Mouse (Mus musculus): ENCODE data around the gene Sox2. TPM values are rescaled to one million over a fixed set of nuclear protein-coding genes. Genes with fewer than 3 reads are reported as not detected.

The Sox2 gene
- polyA plus RNA-seq, 1 experiment from 2014 or later, result not detected

DNA sequence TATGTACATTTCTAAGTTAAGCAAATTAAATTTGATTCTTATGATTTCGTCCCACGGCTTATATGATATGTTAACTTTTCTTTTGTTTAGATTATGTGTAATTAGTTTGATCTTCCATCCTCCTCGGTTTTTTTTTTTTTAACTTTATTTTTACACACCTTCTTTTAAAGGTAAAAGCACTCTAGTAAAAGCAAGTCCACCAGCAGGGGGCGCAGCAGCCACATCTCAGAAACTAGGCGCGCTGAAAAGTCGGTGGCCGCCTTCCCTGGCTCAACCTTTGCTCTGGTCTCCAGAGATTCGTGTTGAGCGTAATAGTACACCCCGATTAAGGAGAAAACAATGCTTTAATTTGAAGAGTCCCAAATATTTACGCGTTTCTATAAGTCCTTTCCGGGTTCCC lies 2.5 kb upstream of the Sox2 start:
- H3K4me2 ChIP-seq, result no peak overlapping the region
- 1% methylated on average over 14 of the region's 14 CpGs for WGBS (ENCODE audit: insufficient replicate concordance)
- no peak overlapping the region for H3K4me3 ChIP-seq
- ATAC-seq, result no peak
- no peaks in the 10 kb centered on the region for H3K9me3 ChIP-seq (replicated peaks)
- no peak overlapping the region for H3K27ac ChIP-seq
- H3K9ac ChIP-seq, result no peak overlapping the region
- H3K36me3 ChIP-seq, result no peaks in the 10 kb centered on the region
- H3K27me3 ChIP-seq (replicated peaks), result peaks cover 94% of the 10 kb centered on the region
- peaks cover 20% of the 10 kb centered on the region; the same call in 1 of the 2 replicates for H3K4me1 ChIP-seq

DNA sequence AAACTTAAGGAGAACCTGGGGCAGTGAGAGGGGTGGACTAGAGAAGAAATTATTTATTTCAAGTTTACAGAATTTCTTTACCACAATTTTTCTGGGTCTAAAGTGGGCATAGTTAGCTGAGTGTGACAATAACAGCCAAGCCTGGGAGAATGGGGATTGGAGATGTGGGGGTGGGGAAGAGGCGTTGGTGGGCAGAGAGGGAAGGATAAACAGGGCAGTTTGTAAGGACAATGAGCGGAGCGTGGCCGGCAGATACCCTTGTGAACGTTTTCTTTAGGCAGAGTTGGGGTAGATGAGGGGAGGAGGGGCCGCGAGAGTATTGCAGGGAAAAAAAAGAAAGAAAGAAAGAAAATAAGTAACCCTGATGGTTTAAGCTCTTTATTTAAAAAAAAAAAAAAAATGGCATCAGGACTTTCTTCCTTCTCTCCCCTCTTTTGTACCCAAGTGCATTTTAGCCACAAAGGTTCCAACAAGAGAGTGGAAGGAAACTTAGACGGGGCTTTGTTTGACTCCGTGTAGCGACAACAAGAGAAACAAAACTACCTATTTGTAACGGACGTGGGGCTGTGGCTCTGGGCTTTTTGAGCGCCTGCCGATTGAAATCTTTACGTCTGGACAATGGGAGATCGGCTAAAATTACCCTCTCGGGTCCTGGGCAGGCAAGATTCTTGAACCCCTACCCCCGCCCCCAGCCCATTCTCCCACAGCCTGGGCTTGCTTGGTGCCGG lies 1.9 kb upstream of the Sox2 start:
- ATAC-seq, result no peak
- no peaks in the 10 kb centered on the region for H3K36me3 ChIP-seq
- H3K27ac ChIP-seq, result no peak overlapping the region
- peaks cover 20% of the 10 kb centered on the region; the same call in 1 of the 2 replicates for H3K4me1 ChIP-seq
- peak overlapping the region; percentile 25; the same call in 1 of the 2 replicates for H3K4me2 ChIP-seq
- peaks cover 94% of the 10 kb centered on the region for H3K27me3 ChIP-seq (replicated peaks)
- H3K4me3 ChIP-seq, result peak overlapping the region; percentile 41; the same call in 1 of the 2 replicates
- WGBS (ENCODE audit: insufficient replicate concordance), result 2% methylated on average over 19 of the region's 19 CpGs
- no peaks in the 10 kb centered on the region for H3K9me3 ChIP-seq (replicated peaks)
- no peak overlapping the region for H3K9ac ChIP-seq

DNA sequence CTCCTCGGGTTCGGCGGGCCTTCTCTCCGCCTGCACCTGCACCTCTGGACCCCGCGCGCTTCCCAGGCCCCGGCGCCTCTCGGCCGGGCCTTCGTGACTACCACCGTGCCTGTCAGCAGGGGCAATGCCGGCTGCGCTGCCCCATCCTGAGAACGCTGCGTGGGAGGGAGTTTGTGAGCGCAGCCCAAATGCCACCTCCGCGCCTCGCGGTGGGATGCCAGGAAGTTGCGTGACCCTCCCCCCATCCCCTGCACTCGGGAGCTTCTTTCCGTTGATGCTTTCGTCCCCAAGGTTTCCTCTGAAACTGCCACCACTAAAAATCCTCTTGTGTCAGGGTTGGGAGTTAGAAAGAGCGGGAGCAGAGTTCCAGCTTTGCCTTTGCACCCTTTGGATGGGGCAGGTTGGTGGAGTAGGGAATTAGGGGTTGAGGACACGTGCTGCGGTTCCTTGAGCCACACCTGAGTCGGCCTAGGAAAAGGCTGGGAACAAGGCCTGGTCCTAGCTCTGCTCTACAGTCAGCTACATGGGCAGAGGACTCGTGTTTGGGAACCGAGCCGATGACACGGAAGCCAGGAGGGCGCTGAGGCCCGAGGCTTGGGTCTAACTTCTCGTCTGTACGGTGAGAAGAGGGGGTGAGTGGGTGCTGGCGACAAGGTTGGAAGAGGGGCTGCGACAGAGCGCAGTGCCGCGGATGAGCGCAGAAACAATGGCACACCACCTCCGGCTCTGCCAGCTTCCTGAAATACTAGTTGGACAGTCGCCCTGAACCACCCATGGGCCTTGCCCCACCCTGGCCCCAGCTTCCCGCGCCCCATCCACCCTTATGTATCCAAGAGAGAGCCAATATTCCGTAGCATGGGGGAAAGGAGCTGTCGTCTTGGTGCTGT lies 1.1 kb upstream of the Sox2 start:
- H3K4me1 ChIP-seq, result peaks cover 20% of the 10 kb centered on the region; the same call in 1 of the 2 replicates
- no peak overlapping the region for H3K9ac ChIP-seq
- peaks cover 94% of the 10 kb centered on the region for H3K27me3 ChIP-seq (replicated peaks)
- H3K9me3 ChIP-seq (replicated peaks), result no peaks in the 10 kb centered on the region
- H3K4me2 ChIP-seq, result peak overlapping the region; percentile 59
- H3K36me3 ChIP-seq, result no peaks in the 10 kb centered on the region
- ATAC-seq, result peak; percentile 21
- H3K27ac ChIP-seq, result no peak overlapping the region
- H3K4me3 ChIP-seq, result peak overlapping the region; percentile 41
- WGBS (ENCODE audit: insufficient replicate concordance), result 3% methylated on average over 49 of the region's 50 CpGs

DNA sequence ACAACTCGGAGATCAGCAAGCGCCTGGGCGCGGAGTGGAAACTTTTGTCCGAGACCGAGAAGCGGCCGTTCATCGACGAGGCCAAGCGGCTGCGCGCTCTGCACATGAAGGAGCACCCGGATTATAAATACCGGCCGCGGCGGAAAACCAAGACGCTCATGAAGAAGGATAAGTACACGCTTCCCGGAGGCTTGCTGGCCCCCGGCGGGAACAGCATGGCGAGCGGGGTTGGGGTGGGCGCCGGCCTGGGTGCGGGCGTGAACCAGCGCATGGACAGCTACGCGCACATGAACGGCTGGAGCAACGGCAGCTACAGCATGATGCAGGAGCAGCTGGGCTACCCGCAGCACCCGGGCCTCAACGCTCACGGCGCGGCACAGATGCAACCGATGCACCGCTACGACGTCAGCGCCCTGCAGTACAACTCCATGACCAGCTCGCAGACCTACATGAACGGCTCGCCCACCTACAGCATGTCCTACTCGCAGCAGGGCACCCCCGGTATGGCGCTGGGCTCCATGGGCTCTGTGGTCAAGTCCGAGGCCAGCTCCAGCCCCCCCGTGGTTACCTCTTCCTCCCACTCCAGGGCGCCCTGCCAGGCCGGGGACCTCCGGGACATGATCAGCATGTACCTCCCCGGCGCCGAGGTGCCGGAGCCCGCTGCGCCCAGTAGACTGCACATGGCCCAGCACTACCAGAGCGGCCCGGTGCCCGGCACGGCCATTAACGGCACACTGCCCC lies 586 bp downstream of the Sox2 start:
- Histone ChIP-seq H3K27me3 (replicated peaks) (peaks cover 96% of the 10 kb centered on the region), H3K4me1 (peaks cover 20% of the 10 kb centered on the region; the same call in 1 of the 2 replicates), H3K9ac (no peak overlapping the region), H3K9me3 (replicated peaks) (no peaks in the 10 kb centered on the region), H3K36me3 (no peaks in the 10 kb centered on the region), H3K4me2 (peak overlapping the region; percentile 59), H3K27ac (no peak overlapping the region), H3K4me3 (peak overlapping the region; percentile 41)
- WGBS (ENCODE audit: insufficient replicate concordance), result 4% methylated on average over 67 of the region's 67 CpGs
- ATAC-seq, result peak; percentile 18

DNA sequence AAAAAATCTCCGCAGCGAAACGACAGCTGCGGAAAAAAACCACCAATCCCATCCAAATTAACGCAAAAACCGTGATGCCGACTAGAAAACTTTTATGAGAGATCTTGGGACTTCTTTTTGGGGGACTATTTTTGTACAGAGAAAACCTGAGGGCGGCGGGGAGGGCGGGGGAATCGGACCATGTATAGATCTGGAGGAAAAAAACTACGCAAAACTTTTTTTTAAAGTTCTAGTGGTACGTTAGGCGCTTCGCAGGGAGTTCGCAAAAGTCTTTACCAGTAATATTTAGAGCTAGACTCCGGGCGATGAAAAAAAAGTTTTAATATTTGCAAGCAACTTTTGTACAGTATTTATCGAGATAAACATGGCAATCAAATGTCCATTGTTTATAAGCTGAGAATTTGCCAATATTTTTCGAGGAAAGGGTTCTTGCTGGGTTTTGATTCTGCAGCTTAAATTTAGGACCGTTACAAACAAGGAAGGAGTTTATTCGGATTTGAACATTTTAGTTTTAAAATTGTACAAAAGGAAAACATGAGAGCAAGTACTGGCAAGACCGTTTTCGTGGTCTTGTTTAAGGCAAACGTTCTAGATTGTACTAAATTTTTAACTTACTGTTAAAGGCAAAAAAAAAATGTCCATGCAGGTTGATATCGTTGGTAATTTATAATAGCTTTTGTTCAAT lies 1.4 kb downstream of the Sox2 start:
- H3K9ac ChIP-seq, result no peak overlapping the region
- 3% methylated on average over 26 of the region's 26 CpGs for WGBS (ENCODE audit: insufficient replicate concordance)

DNA sequence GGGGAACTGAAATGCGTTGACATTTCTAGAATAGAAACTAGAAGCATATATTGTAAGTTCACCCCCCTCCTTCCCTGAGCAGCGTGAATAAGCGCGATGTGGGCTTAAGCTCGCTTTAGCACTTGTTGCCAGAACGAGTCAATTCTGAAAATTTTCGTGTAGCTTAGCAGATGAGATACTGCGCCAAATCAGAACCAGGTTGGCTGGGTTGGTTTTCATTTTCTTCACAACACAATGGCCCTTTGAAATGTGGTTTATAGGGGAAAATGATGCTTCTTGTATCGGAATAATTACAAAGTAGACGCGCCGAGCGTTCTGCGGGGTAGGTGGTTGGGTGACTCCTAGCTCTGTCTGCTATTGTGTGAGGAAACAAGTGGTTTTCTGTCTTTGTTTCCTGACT lies 2.4 kb downstream of the Sox2 start:
- ATAC-seq, result no peak
- Histone ChIP-seq H3K9ac (no peak overlapping the region), H3K4me2 (no peak overlapping the region), H3K9me3 (replicated peaks) (no peaks in the 10 kb centered on the region), H3K36me3 (no peaks in the 10 kb centered on the region), H3K27me3 (replicated peaks) (peaks cover 97% of the 10 kb centered on the region), H3K27ac (no peak overlapping the region), H3K4me1 (peaks cover 20% of the 10 kb centered on the region; the same call in 1 of the 2 replicates), H3K4me3 (no peak overlapping the region)
- WGBS (ENCODE audit: insufficient replicate concordance), result 2% methylated on average over 14 of the region's 14 CpGs

More for the DNA sequence above, 1.4 kb downstream of the Sox2 start:
- Histone ChIP-seq H3K4me2 (no peak overlapping the region), H3K36me3 (no peaks in the 10 kb centered on the region), H3K27ac (no peak overlapping the region), H3K27me3 (replicated peaks) (peaks cover 96% of the 10 kb centered on the region), H3K4me1 (peaks cover 20% of the 10 kb centered on the region; the same call in 1 of the 2 replicates), H3K4me3 (no peak overlapping the region), H3K9me3 (replicated peaks) (no peaks in the 10 kb centered on the region)
- no peak for ATAC-seq

DNA sequence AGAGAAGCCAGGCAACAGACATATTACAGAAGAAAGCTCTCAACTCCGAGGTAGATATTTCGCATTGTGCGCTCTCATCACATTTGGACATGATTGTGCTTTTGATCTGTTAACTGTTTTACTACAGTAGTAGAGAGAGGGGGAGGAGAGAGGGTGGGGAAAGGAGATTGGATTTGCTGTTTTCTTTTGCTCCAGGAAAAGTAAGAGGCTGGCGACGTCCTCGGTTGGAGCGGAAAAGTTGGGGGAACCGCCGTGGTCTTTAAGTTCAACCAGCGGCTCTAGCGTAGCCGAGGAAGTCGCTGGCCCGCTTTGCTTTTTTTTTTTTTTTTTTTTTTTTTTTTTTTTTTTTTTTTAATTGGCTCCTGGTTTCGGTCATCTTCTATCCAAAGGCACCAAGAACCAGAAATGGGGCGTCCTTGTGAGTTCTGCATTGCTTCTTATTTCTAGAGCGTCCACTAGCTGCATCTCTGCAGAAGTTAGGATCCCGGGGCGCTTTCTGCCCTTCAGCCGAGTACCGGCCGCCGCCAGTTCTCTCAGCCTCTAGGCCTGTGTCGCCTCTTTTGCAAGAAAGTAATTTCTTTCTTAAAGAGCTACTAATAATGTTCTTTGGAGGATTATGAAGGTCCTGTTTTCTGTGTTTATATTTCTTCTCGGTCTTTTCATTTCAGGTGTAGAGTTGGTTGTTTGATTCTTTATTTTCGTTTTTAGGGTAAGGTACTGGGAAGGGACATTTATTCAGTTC lies 3.2 kb downstream of the Sox2 start:
- Histone ChIP-seq H3K27ac (no peak overlapping the region), H3K36me3 (no peaks in the 10 kb centered on the region), H3K27me3 (replicated peaks) (peaks cover 97% of the 10 kb centered on the region), H3K4me2 (no peak overlapping the region), H3K9me3 (replicated peaks) (no peaks in the 10 kb centered on the region), H3K9ac (no peak overlapping the region), H3K4me1 (peaks cover 20% of the 10 kb centered on the region; the same call in 1 of the 2 replicates), H3K4me3 (no peak overlapping the region)
- 3% methylated on average over 26 of the region's 26 CpGs for WGBS (ENCODE audit: insufficient replicate concordance)
- ATAC-seq, result no peak

DNA sequence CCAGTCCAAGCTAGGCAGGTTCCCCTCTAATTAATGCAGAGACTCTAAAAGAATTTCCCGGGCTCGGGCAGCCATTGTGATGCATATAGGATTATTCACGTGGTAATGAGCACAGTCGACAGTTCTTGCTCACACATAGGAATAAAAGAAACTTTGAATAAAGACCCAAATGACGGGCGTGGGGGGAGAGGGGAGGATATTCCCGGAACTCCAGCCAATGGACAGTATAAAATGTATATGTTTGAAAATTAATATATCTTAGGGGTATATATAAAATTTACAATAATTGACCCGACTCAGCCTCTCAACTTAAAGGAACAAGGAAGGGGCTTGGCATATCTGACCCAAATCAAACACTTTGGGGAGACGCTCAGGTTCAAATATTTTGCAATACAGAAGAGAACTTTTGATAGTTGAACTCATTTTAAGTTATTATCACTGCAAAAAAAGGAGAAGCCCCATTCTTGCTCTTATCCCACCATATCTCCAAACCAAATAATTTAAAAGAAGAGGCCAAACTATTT lies 3.8 kb downstream of the Sox2 start:
- Histone ChIP-seq H3K27me3 (replicated peaks) (peaks cover 97% of the 10 kb centered on the region), H3K4me3 (no peak overlapping the region), H3K9me3 (replicated peaks) (no peaks in the 10 kb centered on the region), H3K4me1 (peaks cover 16% of the 10 kb centered on the region; the same call in 1 of the 2 replicates), H3K27ac (no peak overlapping the region), H3K36me3 (no peaks in the 10 kb centered on the region), H3K9ac (no peak overlapping the region), H3K4me2 (no peak overlapping the region)
- no peak for ATAC-seq
- 2% methylated on average over 9 of the region's 9 CpGs for WGBS (ENCODE audit: insufficient replicate concordance)

DNA sequence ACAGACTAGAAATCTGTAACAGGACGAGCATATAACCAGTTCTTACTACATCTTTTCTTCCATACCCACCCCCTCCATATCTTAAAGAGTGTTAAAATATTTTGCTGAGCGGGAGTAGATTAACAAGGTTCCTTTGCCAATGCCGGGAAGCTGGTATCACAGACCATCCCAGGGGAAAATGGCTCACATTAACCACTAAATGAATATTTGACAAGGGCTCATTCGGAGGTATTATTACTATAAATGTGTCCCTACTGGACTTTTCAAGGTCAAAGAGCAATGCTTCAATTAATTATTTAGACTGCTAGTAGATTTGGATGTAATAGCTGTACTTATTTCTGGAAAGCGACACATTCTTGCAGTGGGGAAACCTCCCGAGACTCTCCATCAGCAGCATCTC lies 4.6 kb downstream of the Sox2 start:
- Histone ChIP-seq H3K4me3 (no peak overlapping the region), H3K27me3 (replicated peaks) (peaks cover 97% of the 10 kb centered on the region), H3K4me2 (no peak overlapping the region), H3K27ac (no peak overlapping the region), H3K9ac (no peak overlapping the region), H3K9me3 (replicated peaks) (no peaks in the 10 kb centered on the region), H3K4me1 (0 out of 2 replicates have a peak, but pooled peaks cover 9% of the 10 kb centered on the region), H3K36me3 (no peaks in the 10 kb centered on the region)
- WGBS (ENCODE audit: insufficient replicate concordance), result 15% methylated on average over 6 of the region's 6 CpGs
- no peak for ATAC-seq

DNA sequence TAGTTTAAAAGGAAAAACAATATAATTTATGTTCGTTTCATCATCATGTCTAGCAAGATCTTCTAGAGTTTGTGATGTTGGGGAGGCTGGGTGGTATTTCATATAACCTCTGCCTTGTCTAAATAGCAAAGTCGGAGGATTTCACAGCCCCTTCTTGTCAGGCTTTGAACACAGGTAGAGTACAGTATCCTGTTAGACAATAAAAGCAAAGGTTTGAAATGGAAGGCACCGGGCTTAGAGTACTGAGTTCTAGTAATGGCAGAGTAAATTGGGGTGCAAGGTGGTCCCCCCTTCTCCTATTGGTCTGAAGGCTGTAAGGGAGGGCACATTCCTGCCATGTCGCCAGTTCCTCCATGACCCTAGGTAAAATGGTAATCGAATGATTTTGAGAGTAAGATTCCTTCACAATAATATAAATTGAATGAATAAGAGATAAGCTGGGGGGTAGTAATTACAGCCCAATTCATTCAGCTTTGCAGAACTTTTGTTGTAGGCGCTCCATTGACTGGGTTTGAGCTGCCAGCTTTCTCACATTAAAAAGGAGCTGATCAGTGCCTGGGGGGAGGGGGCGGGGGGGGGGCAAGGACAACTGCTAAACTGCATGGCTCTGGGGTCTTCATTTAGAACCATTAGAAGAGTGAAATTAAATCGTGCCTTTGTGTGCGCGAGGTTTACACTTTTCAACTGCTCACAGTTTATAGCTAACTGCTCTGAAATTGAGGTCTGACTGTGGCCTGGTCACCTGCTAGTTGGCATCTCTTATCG lies 5.3 kb downstream of the Sox2 start:
- Histone ChIP-seq H3K4me3 (no peak overlapping the region), H3K27me3 (replicated peaks) (peaks cover 97% of the 10 kb centered on the region), H3K9me3 (replicated peaks) (no peaks in the 10 kb centered on the region), H3K9ac (no peak overlapping the region), H3K27ac (no peak overlapping the region), H3K4me2 (no peak overlapping the region), H3K4me1 (0 out of 2 replicates have a peak, but pooled peaks cover 4% of the 10 kb centered on the region), H3K36me3 (no peaks in the 10 kb centered on the region)
- ATAC-seq, result no peak
- WGBS (ENCODE audit: insufficient replicate concordance), result 9% methylated on average over 11 of the region's 11 CpGs
